Mouse (Mus musculus) lung, postnatal 10 days (tissue): ENCODE measurements around the gene Chga.

Experiments
- DNase-seq: peaks from one replicate; pipeline ENCODE4 v3.0.0; 2021

Gene Chga

GRCm38 (mm10) chr12:102601847-102602246 lies 47.1 kb downstream of the Chga start:
- no peak for DNase-seq

GRCm38 (mm10) chr12:102602255-102603041 lies 47.7 kb downstream of the Chga start:
- no peak for DNase-seq

- no peak for DNase-seq
These were observed 50.8 kb downstream of the Chga start for GRCm38 (mm10) chr12:102605607-102606006.

GRCm38 (mm10) chr12:102607066-102607465 lies 52.3 kb downstream of the Chga start:
- DNase-seq, result no peak

GRCm38 (mm10) chr12:102607808-102608517 lies 53.2 kb downstream of the Chga start:
- no peak for DNase-seq

- DNase-seq, result no peak
These were observed 56.2 kb downstream of the Chga start for GRCm38 (mm10) chr12:102610927-102611326.

- no peak for DNase-seq
These were observed 57.7 kb downstream of the Chga start for GRCm38 (mm10) chr12:102612431-102612830.

- DNase-seq, result no peak
These were observed 58.6 kb downstream of the Chga start for GRCm38 (mm10) chr12:102613411-102613810.
